Mouse (Mus musculus) megakaryocyte, embryonic 14.5 days (primary cell): ENCODE data around the gene Hebp1.

Experiments used
- FLI1 ChIP-seq: IDR thresholded peaks from 2 replicates; pipeline ENCODE4 v1.6.1; 2012; ENCODE audit warnings: low read length, inconsistent platforms, mixed read lengths
- GATA1 ChIP-seq: IDR thresholded peaks from 3 replicates; pipeline ENCODE4 v1.6.1; 2012; ENCODE audit warnings: mixed read lengths, low read length, inconsistent platforms, borderline replicate concordance

- TF ChIP-seq GATA1 (no peak), FLI1 (no peak)
These were observed 44.1 kb downstream of the Hebp1 start for GRCm38 (mm10) chr6:135153719-135154118.
